Mouse (Mus musculus): ENCODE data around the gene Ifna1. TPM values are rescaled to one million over a fixed set of nuclear protein-coding genes. Genes with fewer than 3 reads are reported as not detected.
"Not testable (repeated sequence)": the region's sequence is repeated elsewhere in the genome, so short reads cannot be mapped to it uniquely, and the experiment has no call there.

Gene Ifna1
- polyA plus RNA-seq (2015; fragmentation: Nextera tagmentation; extraction: Ambion mirVana) = not detected in 2 replicates

DNA sequence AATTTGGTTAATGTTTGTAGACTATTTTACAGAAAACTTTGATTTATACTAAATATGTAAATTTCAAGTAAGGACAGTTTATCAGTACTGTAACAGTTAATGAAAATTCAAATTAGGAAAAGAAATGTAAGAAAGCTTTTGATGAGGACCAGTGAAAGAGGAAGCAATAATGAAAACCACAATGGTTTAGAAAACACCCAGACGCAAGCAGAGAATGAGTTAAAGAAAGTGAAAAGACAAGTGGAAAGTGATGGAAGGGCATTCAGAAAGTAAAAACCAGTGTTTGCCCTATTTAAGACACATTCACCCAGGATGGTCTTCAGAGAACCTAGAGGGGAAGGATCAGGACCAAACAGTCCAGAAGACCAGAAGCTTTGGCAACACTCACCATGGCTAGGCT is at the start of gene Ifna1:
TSS of gene Ifna1 (plus strand) at position 390 of the 400 bp plus-strand sequence.
- Histone ChIP-seq H3K4me2 (no peak within 1 kb of the TSS), H3K9ac (no peak within 1 kb of the TSS), H3K27ac (replicated peaks) (no peak within 1 kb of the TSS), H3K27me3 (no peaks in the 10 kb centered on the region), H3K4me1 (replicated peaks) (no peaks in the 10 kb centered on the region), H3K36me3 (replicated peaks) (no peaks in the 10 kb centered on the region), H3K9me3 (replicated peaks) (no peaks in the 10 kb centered on the region), H3K4me3 (replicated peaks) (no peak within 1 kb of the TSS)
- 23% methylated on average over 1 of the region's 1 CpGs for WGBS (ENCODE audit: insufficient replicate concordance)
- ATAC-seq (ENCODE audit: insufficient read depth) = no peak

DNA sequence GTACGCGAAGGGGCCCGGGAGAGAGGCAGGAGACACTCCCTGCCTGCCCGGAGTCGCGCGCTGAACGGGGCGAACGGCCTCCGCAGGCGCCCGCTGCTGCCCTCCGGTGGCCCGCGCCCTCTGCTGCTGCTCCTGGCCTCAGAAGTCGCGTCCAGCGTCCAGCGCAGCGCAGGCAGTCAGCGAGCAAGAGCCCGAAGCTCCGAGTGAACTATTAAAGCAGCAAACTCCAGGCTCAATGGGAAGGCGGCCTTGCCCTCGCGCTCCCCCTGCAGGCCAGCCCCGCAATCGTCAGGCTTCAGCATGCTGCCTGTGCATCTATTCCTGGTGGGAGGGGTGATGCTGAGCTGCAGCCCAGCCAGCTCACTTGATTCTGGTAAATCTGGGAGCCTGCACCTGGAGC is 46.9 kb upstream of the Ifna1 start, which contains the start of gene Gm13287:
TSS of gene Gm13287 (plus strand) at position 301 of the 400 bp plus-strand sequence.
- H3K9ac ChIP-seq; H3K27ac ChIP-seq (replicated peaks); ATAC-seq (ENCODE audit: insufficient read depth); H3K27me3 ChIP-seq; H3K4me3 ChIP-seq (replicated peaks); H3K36me3 ChIP-seq (replicated peaks); H3K9me3 ChIP-seq (replicated peaks); H3K4me1 ChIP-seq (replicated peaks): not testable (repeated sequence)
- peak within 1 kb of the TSS; percentile 40; the same call in 1 of the 2 replicates for H3K4me2 ChIP-seq
- WGBS (ENCODE audit: insufficient replicate concordance) = no CpG with 5 or more reads among the region's 29 CpGs

DNA sequence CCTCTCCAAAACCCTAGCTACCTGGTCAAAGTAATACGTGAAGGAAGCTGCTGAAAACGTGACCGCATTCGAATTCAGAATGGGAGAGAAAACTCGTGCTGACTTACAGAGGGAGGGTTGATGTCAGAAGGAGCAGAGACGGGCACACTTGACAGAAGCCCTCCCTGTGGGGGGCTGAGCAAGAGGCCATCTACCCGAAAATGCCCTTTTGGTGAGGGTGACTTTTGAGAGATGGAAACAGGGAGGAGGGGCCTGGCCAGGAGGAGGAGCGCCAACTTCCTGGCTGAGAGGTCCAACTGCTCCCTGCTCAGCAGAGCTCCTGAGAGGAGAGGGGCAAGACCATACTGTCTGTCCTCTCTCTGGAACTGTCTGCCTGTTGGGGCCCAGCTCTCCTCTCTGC is 44.7 kb upstream of the Ifna1 start, which contains the start of gene Gm13288:
TSS of gene Gm13288 (plus strand) at position 301 of the 400 bp plus-strand sequence.
- Histone ChIP-seq H3K4me3 (replicated peaks) (0 out of 2 replicates have a peak within 1 kb of the TSS, but pooled peaks have one; percentile 24), H3K4me2 (peak within 1 kb of the TSS; percentile 49)
- not testable (repeated sequence) for H3K4me1 ChIP-seq (replicated peaks); H3K36me3 ChIP-seq (replicated peaks); H3K27me3 ChIP-seq; H3K9ac ChIP-seq; ATAC-seq (ENCODE audit: insufficient read depth); H3K9me3 ChIP-seq (replicated peaks); H3K27ac ChIP-seq (replicated peaks)
- no CpG with 5 or more reads among the region's 8 CpGs for WGBS (ENCODE audit: insufficient replicate concordance)

DNA sequence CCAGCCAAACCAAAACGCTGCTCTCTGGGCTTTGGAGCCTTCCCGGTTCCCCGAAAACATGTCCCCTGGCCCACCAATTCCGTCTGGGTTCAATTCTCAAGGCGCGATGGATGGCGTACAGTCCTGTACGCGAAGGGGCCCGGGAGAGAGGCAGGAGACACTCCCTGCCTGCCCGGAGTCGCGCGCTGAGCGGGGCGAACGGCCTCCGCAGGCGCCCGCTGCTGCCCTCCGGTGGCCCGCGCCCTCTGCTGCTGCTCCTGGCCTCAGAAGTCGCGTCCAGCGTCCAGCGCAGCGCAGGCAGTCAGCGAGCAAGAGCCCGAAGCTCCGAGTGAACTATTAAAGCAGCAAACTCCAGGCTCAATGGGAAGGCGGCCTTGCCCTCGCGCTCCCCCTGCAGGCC is 44.1 kb upstream of the Ifna1 start:
- not testable (repeated sequence) for ATAC-seq (ENCODE audit: insufficient read depth); H3K27me3 ChIP-seq; H3K36me3 ChIP-seq (replicated peaks); H3K27ac ChIP-seq (replicated peaks); H3K9ac ChIP-seq; H3K4me1 ChIP-seq (replicated peaks); H3K9me3 ChIP-seq (replicated peaks)
- WGBS (ENCODE audit: insufficient replicate concordance) = 0% methylated on average over 9 of the region's 34 CpGs
- peak overlapping the region; percentile 49 for H3K4me2 ChIP-seq
- 0 out of 2 replicates have a peak overlapping the region, but pooled peaks have one; percentile 24 for H3K4me3 ChIP-seq (replicated peaks)

DNA sequence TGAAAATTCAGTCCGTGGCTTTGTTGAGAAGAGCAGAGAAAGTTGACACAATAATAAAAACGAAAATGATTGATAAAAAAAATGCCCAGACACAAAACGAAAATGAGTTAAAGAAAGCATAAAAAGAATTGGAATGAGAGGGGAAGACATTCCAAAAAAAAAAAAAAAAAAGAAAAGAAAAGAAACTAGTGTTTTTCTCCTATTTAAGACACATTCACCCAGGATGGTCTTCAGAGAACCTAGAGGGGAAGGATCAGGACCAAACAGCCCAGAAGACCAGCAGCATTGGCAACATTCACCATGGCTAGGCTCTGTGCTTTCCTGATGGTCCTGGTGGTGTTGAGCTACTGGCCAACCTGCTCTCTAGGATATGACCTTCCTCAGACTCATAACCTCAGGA is 34.0 kb upstream of the Ifna1 start, which contains the start of gene Ifna7:
TSS of gene Ifna7 (plus strand) at position 301 of the 400 bp plus-strand sequence.
- Histone ChIP-seq H3K27ac (replicated peaks) (no peak within 1 kb of the TSS), H3K4me3 (replicated peaks) (no peak within 1 kb of the TSS), H3K9ac (no peak within 1 kb of the TSS), H3K27me3 (no peaks in the 10 kb centered on the region; the same call in 1 of the 2 replicates), H3K4me2 (no peak within 1 kb of the TSS), H3K9me3 (replicated peaks) (no peaks in the 10 kb centered on the region), H3K36me3 (replicated peaks) (no peaks in the 10 kb centered on the region), H3K4me1 (replicated peaks) (no peaks in the 10 kb centered on the region)
- 35% methylated on average over 3 of the region's 3 CpGs for WGBS (ENCODE audit: insufficient replicate concordance)
- no peak for ATAC-seq (ENCODE audit: insufficient read depth)

DNA sequence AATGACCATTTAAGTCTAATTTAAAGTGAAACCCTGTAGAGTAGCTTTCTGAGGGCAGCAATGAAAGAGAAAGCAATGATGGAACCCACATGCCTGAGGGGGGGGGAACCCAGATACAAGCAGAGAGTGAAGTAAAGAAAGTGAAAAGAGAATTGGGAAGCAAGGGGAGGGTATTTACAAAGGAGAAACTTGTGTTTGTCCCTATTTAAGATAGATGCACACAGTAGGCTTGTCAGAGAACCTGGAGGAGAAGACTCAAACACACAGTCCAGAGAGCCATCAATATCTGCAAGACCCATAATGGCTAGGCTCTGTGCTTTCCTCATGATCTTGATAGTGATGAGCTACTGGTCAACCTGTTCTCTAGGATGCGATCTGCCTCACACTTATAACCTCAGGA is 30.2 kb upstream of the Ifna1 start, which contains the start of gene Ifna11:
TSS of gene Ifna11 (plus strand) at position 301 of the 400 bp plus-strand sequence.
- no peaks in the 10 kb centered on the region for H3K9me3 ChIP-seq (replicated peaks)
- H3K27me3 ChIP-seq = no peaks in the 10 kb centered on the region; the same call in 1 of the 2 replicates
- no peak within 1 kb of the TSS for H3K27ac ChIP-seq (replicated peaks)
- no peaks in the 10 kb centered on the region for H3K36me3 ChIP-seq (replicated peaks)
- no peak for ATAC-seq (ENCODE audit: insufficient read depth)
- no peaks in the 10 kb centered on the region for H3K4me1 ChIP-seq (replicated peaks)
- 64% methylated on average over 1 of the region's 1 CpGs for WGBS (ENCODE audit: insufficient replicate concordance)
- H3K4me3 ChIP-seq (replicated peaks) = no peak within 1 kb of the TSS
- H3K9ac ChIP-seq = no peak within 1 kb of the TSS
- H3K4me2 ChIP-seq = no peak within 1 kb of the TSS

DNA sequence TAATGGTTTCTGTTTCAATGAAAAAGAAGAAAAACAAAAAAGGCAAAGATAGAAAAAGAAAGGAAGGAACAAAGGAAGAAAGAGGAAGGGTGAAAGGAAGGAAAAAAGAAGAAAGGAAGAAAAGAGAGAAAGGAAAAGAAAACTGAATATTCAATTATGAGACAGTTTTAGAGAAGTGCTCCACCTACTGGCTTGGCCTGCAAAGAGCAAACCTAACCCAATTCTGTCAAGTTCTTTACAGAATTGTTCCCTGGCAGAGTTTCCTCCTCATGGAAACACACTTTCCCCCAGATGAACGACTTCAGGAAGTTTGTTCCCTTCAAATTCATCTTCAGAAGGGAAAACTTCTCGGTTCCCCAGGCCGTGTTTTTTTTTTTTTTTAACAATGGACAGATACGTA is 26.9 kb upstream of the Ifna1 start:
- Histone ChIP-seq H3K4me2 (no peak overlapping the region), H3K9ac (no peak overlapping the region), H3K27me3 (no peaks in the 10 kb centered on the region), H3K4me1 (replicated peaks) (no peaks in the 10 kb centered on the region), H3K27ac (replicated peaks) (no peak overlapping the region), H3K4me3 (replicated peaks) (no peak overlapping the region), H3K36me3 (replicated peaks) (no peaks in the 10 kb centered on the region), H3K9me3 (replicated peaks) (no peaks in the 10 kb centered on the region)
- ATAC-seq (ENCODE audit: insufficient read depth) = no peak
- 19% methylated on average over 4 of the region's 4 CpGs for WGBS (ENCODE audit: insufficient replicate concordance)

DNA sequence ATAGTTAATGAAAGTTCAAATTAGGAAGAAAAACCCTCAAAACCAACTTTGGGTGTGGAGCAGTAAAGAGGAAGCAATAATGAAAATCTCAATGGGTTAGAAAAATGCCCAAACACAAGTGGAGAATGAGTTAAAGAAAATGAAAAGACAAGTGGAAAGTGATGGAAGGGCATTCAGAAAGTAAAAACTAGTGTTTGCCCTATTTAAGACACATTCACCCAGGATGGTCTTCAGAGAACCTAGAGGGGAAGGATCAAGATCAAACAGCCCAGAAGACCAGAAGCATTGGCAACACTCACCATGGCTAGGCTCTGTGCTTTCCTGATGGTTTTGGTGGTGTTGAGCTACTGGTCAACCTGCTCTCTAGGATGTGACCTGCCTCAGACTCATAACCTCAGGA is 22.8 kb upstream of the Ifna1 start, which contains the start of gene Ifna6:
TSS of gene Ifna6 (plus strand) at position 301 of the 400 bp plus-strand sequence.
- not testable (repeated sequence) for H3K27ac ChIP-seq (replicated peaks); H3K4me3 ChIP-seq (replicated peaks); H3K9me3 ChIP-seq (replicated peaks); H3K27me3 ChIP-seq; H3K4me1 ChIP-seq (replicated peaks); H3K36me3 ChIP-seq (replicated peaks); ATAC-seq (ENCODE audit: insufficient read depth); H3K4me2 ChIP-seq; H3K9ac ChIP-seq

DNA sequence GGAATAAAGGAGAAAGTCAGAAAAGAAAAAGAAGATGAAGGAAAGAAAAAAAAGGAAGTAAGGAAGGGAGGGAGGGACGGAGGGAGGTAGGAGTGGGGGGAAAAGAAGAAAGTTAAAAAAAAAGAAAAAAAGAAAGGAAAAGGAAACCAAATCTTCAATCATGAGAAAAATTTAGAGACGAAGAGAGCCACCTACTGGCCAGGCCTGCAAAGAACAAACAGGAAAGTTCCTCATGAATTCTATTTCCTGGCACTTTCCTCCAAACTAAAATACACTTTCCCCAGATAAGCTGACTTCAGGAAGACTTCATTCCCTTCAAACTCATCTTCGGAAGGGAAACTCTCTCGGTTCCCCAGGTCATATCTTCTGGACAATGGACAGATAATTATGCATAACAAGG is 19.4 kb upstream of the Ifna1 start:
- no peak overlapping the region for H3K9ac ChIP-seq
- no peaks in the 10 kb centered on the region for H3K9me3 ChIP-seq (replicated peaks)
- no peaks in the 10 kb centered on the region for H3K36me3 ChIP-seq (replicated peaks)
- H3K4me2 ChIP-seq = no peak overlapping the region
- no peaks in the 10 kb centered on the region for H3K4me1 ChIP-seq (replicated peaks)
- 11% methylated on average over 4 of the region's 4 CpGs for WGBS (ENCODE audit: insufficient replicate concordance)
- H3K27ac ChIP-seq (replicated peaks) = no peak overlapping the region
- no peak overlapping the region for H3K4me3 ChIP-seq (replicated peaks)
- no peaks in the 10 kb centered on the region for H3K27me3 ChIP-seq
- no peak for ATAC-seq (ENCODE audit: insufficient read depth)

DNA sequence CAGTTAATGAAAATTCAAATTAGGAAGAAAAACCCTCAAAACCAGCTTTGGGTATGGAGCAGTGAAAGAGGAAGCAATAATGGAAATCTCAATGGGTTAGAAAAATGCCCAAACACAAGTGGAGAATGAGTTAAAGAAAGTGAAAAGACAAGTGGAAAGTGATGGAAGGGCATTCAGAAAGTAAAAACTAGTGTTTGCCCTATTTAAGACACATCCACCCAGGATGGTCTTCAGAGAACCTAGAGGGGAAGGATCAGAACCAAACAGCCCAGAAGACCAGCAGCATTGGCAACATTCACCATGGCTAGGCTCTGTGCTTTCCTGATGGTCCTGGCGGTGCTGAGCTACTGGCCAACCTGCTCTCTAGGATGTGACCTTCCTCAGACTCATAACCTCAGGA is 14.7 kb upstream of the Ifna1 start, which contains the start of gene Ifna5:
TSS of gene Ifna5 (plus strand) at position 301 of the 400 bp plus-strand sequence.
- not testable (repeated sequence) for H3K27me3 ChIP-seq; ATAC-seq (ENCODE audit: insufficient read depth); H3K27ac ChIP-seq (replicated peaks); H3K9me3 ChIP-seq (replicated peaks); H3K4me3 ChIP-seq (replicated peaks); H3K36me3 ChIP-seq (replicated peaks); H3K4me1 ChIP-seq (replicated peaks); H3K4me2 ChIP-seq; H3K9ac ChIP-seq
- WGBS (ENCODE audit: insufficient replicate concordance) = 57% methylated on average over 1 of the region's 1 CpGs

DNA sequence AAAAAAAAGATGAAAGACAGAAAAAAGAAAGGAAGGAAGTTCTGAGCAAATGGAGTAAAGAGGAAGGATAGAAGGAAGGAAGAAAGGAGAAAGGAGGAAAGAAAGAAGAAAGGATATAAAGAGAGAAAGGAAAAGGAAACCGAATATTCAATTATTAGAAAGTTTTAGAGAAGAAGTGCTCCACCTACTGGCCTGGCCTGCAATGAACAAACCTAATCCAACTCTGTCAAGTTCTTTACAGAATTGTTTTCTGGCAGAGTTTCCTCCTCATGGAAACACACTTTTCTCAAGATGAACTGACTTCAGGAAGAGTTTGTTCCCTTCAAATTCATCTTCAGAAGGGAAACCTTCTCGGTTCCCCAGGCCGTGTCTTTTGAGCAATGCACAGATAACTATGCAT is 11.1 kb upstream of the Ifna1 start:
- WGBS (ENCODE audit: insufficient replicate concordance) = 31% methylated on average over 3 of the region's 3 CpGs
- no peak for ATAC-seq (ENCODE audit: insufficient read depth)
- no peak overlapping the region for H3K4me2 ChIP-seq
- H3K27me3 ChIP-seq = no peaks in the 10 kb centered on the region
- no peak overlapping the region for H3K27ac ChIP-seq (replicated peaks)
- H3K4me1 ChIP-seq (replicated peaks) = no peaks in the 10 kb centered on the region
- no peak overlapping the region for H3K4me3 ChIP-seq (replicated peaks)
- no peak overlapping the region for H3K9ac ChIP-seq
- no peaks in the 10 kb centered on the region for H3K9me3 ChIP-seq (replicated peaks)
- no peaks in the 10 kb centered on the region for H3K36me3 ChIP-seq (replicated peaks)

DNA sequence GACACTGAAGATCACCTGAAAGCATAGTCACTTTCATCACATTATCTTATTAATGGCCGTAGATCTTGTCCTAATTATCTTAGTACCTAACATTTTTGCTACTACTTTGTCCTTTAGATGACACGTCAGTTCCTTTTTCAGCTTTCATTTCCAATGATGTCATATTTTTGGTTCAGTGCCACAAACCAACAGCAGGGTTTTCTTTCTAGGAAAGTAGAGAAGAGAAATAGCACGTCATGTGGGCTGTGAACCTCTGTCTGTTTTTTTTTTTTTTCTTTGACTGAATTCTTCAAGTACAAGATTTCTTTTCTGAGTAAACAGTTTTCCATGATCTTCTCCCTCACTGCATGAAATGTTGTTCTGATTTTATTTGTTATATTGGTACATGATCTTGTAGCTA is 9.8 kb upstream of the Ifna1 start:
- Histone ChIP-seq H3K27me3 (no peaks in the 10 kb centered on the region), H3K9ac (no peak overlapping the region), H3K4me2 (no peak overlapping the region), H3K36me3 (replicated peaks) (no peaks in the 10 kb centered on the region), H3K4me1 (replicated peaks) (no peaks in the 10 kb centered on the region), H3K4me3 (replicated peaks) (no peak overlapping the region), H3K9me3 (replicated peaks) (no peaks in the 10 kb centered on the region), H3K27ac (replicated peaks) (no peak overlapping the region)
- ATAC-seq (ENCODE audit: insufficient read depth) = no peak
- WGBS (ENCODE audit: insufficient replicate concordance) = 44% methylated on average over 3 of the region's 3 CpGs

All from liver, embryonic 15.5 days (tissue).